Mouse (Mus musculus): ENCODE measurements around the gene Pfdn2.

Gene Pfdn2

GRCm38 (mm10) chr1:171407263-171407662, 61.8 kb downstream of the Pfdn2 start:
- no peak for DNase-seq (ENCODE audit: low spot score in 2 of 2)

Measured in cerebellum, postnatal 4 days (tissue).